Mouse (Mus musculus) small intestine, adult 2 months (tissue): ENCODE data around the gene Rhpn2. TPM values are rescaled to one million over a fixed set of nuclear protein-coding genes. Genes with fewer than 3 reads are reported as not detected.

Source experiments
- H3K27ac ChIP-seq: fragments of 200-500 bp; 2 replicates; pipeline ENCODE4 v1.5.1; 2012; ENCODE audit warnings: low read depth, low read length, control low read depth, inconsistent platforms; ENCODE audit not compliant: insufficient read depth
- H3K27me3 ChIP-seq: fragments of 200-500 bp; 2 replicates; pipeline ENCODE4 v1.6.1; 2012; ENCODE audit warnings: mild to moderate bottlenecking, moderate library complexity, low read length, inconsistent platforms; ENCODE audit not compliant: control insufficient read depth, insufficient read depth
- H3K36me3 ChIP-seq: fragments of 200-500 bp; 2 replicates; pipeline ENCODE4 v1.6.1; 2012; ENCODE audit warnings: mild to moderate bottlenecking, low read length, control low read depth, inconsistent platforms; ENCODE audit not compliant: control insufficient read depth, insufficient read depth
- H3K4me1 ChIP-seq: fragments of 200-500 bp; 2 replicates; pipeline ENCODE4 v1.6.1; 2012; ENCODE audit warnings: low read length, inconsistent platforms, mixed read lengths; ENCODE audit not compliant: control insufficient read depth, insufficient read depth, insufficient read length
- H3K4me3 ChIP-seq: fragments of 200-500 bp; 2 replicates; pipeline ENCODE4 v1.5.1; 2012; ENCODE audit warnings: low read depth, mild to moderate bottlenecking, control low read depth, inconsistent platforms, low read length, moderate library complexity
- CTCF ChIP-seq: fragments of 200-500 bp; IDR thresholded peaks from 2 replicates; pipeline ENCODE4 v1.5.1; 2012; ENCODE audit warnings: low read depth, mild to moderate bottlenecking, control low read depth, inconsistent platforms, low read length, moderate library complexity, mixed read lengths; ENCODE audit not compliant: insufficient replicate concordance, insufficient read length; ENCODE audit errors: extremely low read depth
- POLR2A ChIP-seq: fragments of 200-500 bp; IDR thresholded peaks from 2 replicates; pipeline ENCODE4 v1.6.1; 2012; ENCODE audit warnings: low read depth, mild to moderate bottlenecking, control low read depth, inconsistent platforms, low read length, moderate library complexity
- WGBS: fragments of 180-500 bp; shearing (Covaris S2); methylation state at CpG from one replicate; pipeline ENCODE4 v1.1.7; 2018; 5-methylcytosine and 5-hydroxymethylcytosine counted together
- polyA plus RNA-seq: library from polyadenylated mRNA; depleted of rRNA; stranded (reverse); fragments of >200 nt; gene quantifications from 2 replicates; pipeline ENCODE4 v1.2.3, GENCODE M21; 2012

The Rhpn2 gene
- polyA plus RNA-seq, 1 experiment, result 46.0 TPM

GRCm38 (mm10) chr7:35333231-35333651 is 729 bp upstream of the Rhpn2 start:
- peak overlapping the region; percentile 63 for H3K27ac ChIP-seq
- no peaks in the 10 kb centered on the region for H3K36me3 ChIP-seq
- H3K4me3 ChIP-seq, result peak overlapping the region; percentile 98
- 1% methylated on average over 19 of the region's 19 CpGs for WGBS
- peaks cover 7% of the 10 kb centered on the region; the same call in 1 of the 2 replicates for H3K4me1 ChIP-seq
- no peaks in the 10 kb centered on the region for H3K27me3 ChIP-seq
- TF ChIP-seq POLR2A, result no peak
- peak; percentile 12; the same call in 1 of the 2 replicates for TF ChIP-seq CTCF

GRCm38 (mm10) chr7:35334527-35335452 is 820 bp downstream of the Rhpn2 start:
- H3K36me3 ChIP-seq, result no peaks in the 10 kb centered on the region
- peak overlapping the region; percentile 94 for H3K27ac ChIP-seq
- H3K27me3 ChIP-seq, result no peaks in the 10 kb centered on the region
- no peak for TF ChIP-seq POLR2A
- TF ChIP-seq CTCF, result no peak
- peaks cover 9% of the 10 kb centered on the region; the same call in 1 of the 2 replicates for H3K4me1 ChIP-seq
- H3K4me3 ChIP-seq, result peak overlapping the region; percentile 98
- under 1% methylated on average over 51 of the region's 51 CpGs for WGBS

- Histone ChIP-seq H3K27ac (no peak overlapping the region), H3K36me3 (no peaks in the 10 kb centered on the region), H3K27me3 (no peaks in the 10 kb centered on the region), H3K4me1 (peaks cover 23% of the 10 kb centered on the region), H3K4me3 (no peak overlapping the region)
- 60% methylated on average over 5 of the region's 5 CpGs for WGBS
- TF ChIP-seq CTCF (no peak), POLR2A (no peak)
Observed at GRCm38 (mm10) chr7:35340196-35340595, 6.2 kb downstream of the Rhpn2 start.

GRCm38 (mm10) chr7:35341282-35341681 is 7.3 kb downstream of the Rhpn2 start:
- no peak overlapping the region for H3K4me3 ChIP-seq
- H3K27ac ChIP-seq, result peak overlapping the region; percentile 24
- H3K27me3 ChIP-seq, result no peaks in the 10 kb centered on the region
- H3K4me1 ChIP-seq, result peaks cover 31% of the 10 kb centered on the region
- peaks cover 3% of the 10 kb centered on the region; the same call in 1 of the 2 replicates for H3K36me3 ChIP-seq
- 23% methylated on average over 6 of the region's 6 CpGs for WGBS
- no peak for TF ChIP-seq POLR2A
- TF ChIP-seq CTCF, result no peak

- Histone ChIP-seq H3K4me3 (no peak overlapping the region), H3K27ac (peak overlapping the region; percentile 60), H3K4me1 (peaks cover 37% of the 10 kb centered on the region), H3K36me3 (peaks cover 3% of the 10 kb centered on the region; the same call in 1 of the 2 replicates), H3K27me3 (no peaks in the 10 kb centered on the region)
- 28% methylated on average over 4 of the region's 4 CpGs for WGBS
- TF ChIP-seq CTCF, result no peak
- TF ChIP-seq POLR2A, result no peak
Observed at GRCm38 (mm10) chr7:35342498-35342897, 8.5 kb downstream of the Rhpn2 start.

- Histone ChIP-seq H3K4me1 (peaks cover 46% of the 10 kb centered on the region), H3K27me3 (no peaks in the 10 kb centered on the region), H3K36me3 (peaks cover 3% of the 10 kb centered on the region; the same call in 1 of the 2 replicates), H3K27ac (peak overlapping the region; percentile 41), H3K4me3 (no peak overlapping the region)
- TF ChIP-seq POLR2A (no peak), CTCF (no peak)
- WGBS, result 40% methylated on average over 5 of the region's 5 CpGs
Observed at GRCm38 (mm10) chr7:35344785-35345330, 10.9 kb downstream of the Rhpn2 start.
